Mouse (Mus musculus): ENCODE measurements at regions not wholly inside any gene's neighbourhood (a gene's known extent, or its start where the extent isn't known, plus 50 kb on each side); places are given as distances from the start of the nearest gene placed in this dataset.
"Not testable (repeated sequence)": the region's sequence is repeated elsewhere in the genome, so short reads cannot be mapped to it uniquely, and the experiment has no call there.

GRCm38 (mm10) chr2:117455740-117456455 lies 113.1 kb upstream of the Rasgrp1 start:
- no peaks in the 10 kb centered on the region for H3K36me3 ChIP-seq (ENCODE audit: control insufficient read depth, insufficient read depth, low read length)
- no peak overlapping the region for H3K4me3 ChIP-seq (ENCODE audit: low read depth, low read length)
- WGBS: 55% methylated on average over 7 of the region's 7 CpGs
- H3K9me3 ChIP-seq (ENCODE audit: control insufficient read depth, low read length): no peaks in the 10 kb centered on the region
- no peaks in the 10 kb centered on the region for H3K27me3 ChIP-seq (ENCODE audit: control insufficient read depth, insufficient read depth, low read length)
- no peak overlapping the region for H3K9ac ChIP-seq (ENCODE audit: low read depth, low read length)
- DNase-seq (ENCODE audit: low spot score) (peak; percentile 35), ATAC-seq (ENCODE audit: low FRiP score) (peak; percentile 79)
- H3K4me1 ChIP-seq (replicated peaks; ENCODE audit: control insufficient read depth, insufficient read depth, low read length): no peaks in the 10 kb centered on the region
- no peak overlapping the region for H3K4me2 ChIP-seq (replicated peaks; ENCODE audit: low read depth, low read length)
- peak overlapping the region; percentile 42; the same call in 1 of the 2 replicates for H3K27ac ChIP-seq (ENCODE audit: low read depth, low read length)

GRCm38 (mm10) chr2:117456456-117457020 lies 113.7 kb upstream of the Rasgrp1 start:
- Histone ChIP-seq H3K27me3 (ENCODE audit: control insufficient read depth, insufficient read depth, low read length) (no peaks in the 10 kb centered on the region), H3K9ac (ENCODE audit: low read depth, low read length) (no peak overlapping the region), H3K4me2 (replicated peaks; ENCODE audit: low read depth, low read length) (no peak overlapping the region), H3K9me3 (ENCODE audit: control insufficient read depth, low read length) (no peaks in the 10 kb centered on the region), H3K27ac (ENCODE audit: low read depth, low read length) (peak overlapping the region; percentile 42; the same call in 1 of the 2 replicates), H3K4me1 (replicated peaks; ENCODE audit: control insufficient read depth, insufficient read depth, low read length) (no peaks in the 10 kb centered on the region), H3K4me3 (ENCODE audit: low read depth, low read length) (no peak overlapping the region), H3K36me3 (ENCODE audit: control insufficient read depth, insufficient read depth, low read length) (no peaks in the 10 kb centered on the region)
- WGBS: 72% methylated on average over 13 of the region's 13 CpGs
- ATAC-seq (ENCODE audit: low FRiP score) (peak; percentile 52), DNase-seq (ENCODE audit: low spot score) (no peak)

- Histone ChIP-seq H3K9ac (ENCODE audit: low read depth, low read length) (no peak overlapping the region), H3K4me1 (replicated peaks; ENCODE audit: control insufficient read depth, insufficient read depth, low read length) (no peaks in the 10 kb centered on the region), H3K27me3 (ENCODE audit: control insufficient read depth, insufficient read depth, low read length) (no peaks in the 10 kb centered on the region), H3K4me3 (ENCODE audit: low read depth, low read length) (no peak overlapping the region), H3K27ac (ENCODE audit: low read depth, low read length) (no peak overlapping the region), H3K36me3 (ENCODE audit: control insufficient read depth, insufficient read depth, low read length) (no peaks in the 10 kb centered on the region), H3K4me2 (replicated peaks; ENCODE audit: low read depth, low read length) (no peak overlapping the region), H3K9me3 (ENCODE audit: control insufficient read depth, low read length) (no peaks in the 10 kb centered on the region)
- DNase-seq (ENCODE audit: low spot score) (no peak), ATAC-seq (ENCODE audit: low FRiP score) (no peak)
- 84% methylated on average over 4 of the region's 4 CpGs for WGBS
These were observed 118.9 kb upstream of the Rasgrp1 start for GRCm38 (mm10) chr2:117461541-117462290.

GRCm38 (mm10) chr2:117474885-117475542 lies 132.2 kb upstream of the Rasgrp1 start:
- Histone ChIP-seq H3K4me2 (replicated peaks; ENCODE audit: low read depth, low read length) (no peak overlapping the region), H3K27ac (ENCODE audit: low read depth, low read length) (no peak overlapping the region), H3K9ac (ENCODE audit: low read depth, low read length) (no peak overlapping the region), H3K9me3 (ENCODE audit: control insufficient read depth, low read length) (no peaks in the 10 kb centered on the region), H3K4me3 (ENCODE audit: low read depth, low read length) (no peak overlapping the region), H3K27me3 (ENCODE audit: control insufficient read depth, insufficient read depth, low read length) (no peaks in the 10 kb centered on the region), H3K36me3 (ENCODE audit: control insufficient read depth, insufficient read depth, low read length) (no peaks in the 10 kb centered on the region), H3K4me1 (replicated peaks; ENCODE audit: control insufficient read depth, insufficient read depth, low read length) (no peaks in the 10 kb centered on the region)
- ATAC-seq (ENCODE audit: low FRiP score): no peak
- 92% methylated on average over 2 of the region's 2 CpGs for WGBS
- no peak for DNase-seq (ENCODE audit: low spot score)

GRCm38 (mm10) chr2:117475561-117475960 lies 132.8 kb upstream of the Rasgrp1 start:
- no peak overlapping the region for H3K27ac ChIP-seq (ENCODE audit: low read depth, low read length)
- no peak for ATAC-seq (ENCODE audit: low FRiP score)
- H3K4me3 ChIP-seq (ENCODE audit: low read depth, low read length): no peak overlapping the region
- no peak overlapping the region for H3K4me2 ChIP-seq (replicated peaks; ENCODE audit: low read depth, low read length)
- H3K4me1 ChIP-seq (replicated peaks; ENCODE audit: control insufficient read depth, insufficient read depth, low read length): no peaks in the 10 kb centered on the region
- DNase-seq (ENCODE audit: low spot score): peak; percentile 27
- no peaks in the 10 kb centered on the region for H3K27me3 ChIP-seq (ENCODE audit: control insufficient read depth, insufficient read depth, low read length)
- H3K9ac ChIP-seq (ENCODE audit: low read depth, low read length): no peak overlapping the region
- H3K9me3 ChIP-seq (ENCODE audit: control insufficient read depth, low read length): no peaks in the 10 kb centered on the region
- no peaks in the 10 kb centered on the region for H3K36me3 ChIP-seq (ENCODE audit: control insufficient read depth, insufficient read depth, low read length)
- WGBS: 46% methylated on average over 3 of the region's 3 CpGs

- 71% methylated on average over 9 of the region's 11 CpGs for WGBS
- ATAC-seq (ENCODE audit: low FRiP score); H3K4me3 ChIP-seq (ENCODE audit: low read depth, low read length); H3K4me2 ChIP-seq (replicated peaks; ENCODE audit: low read depth, low read length); H3K27me3 ChIP-seq (ENCODE audit: control insufficient read depth, insufficient read depth, low read length); H3K4me1 ChIP-seq (replicated peaks; ENCODE audit: control insufficient read depth, insufficient read depth, low read length); H3K27ac ChIP-seq (ENCODE audit: low read depth, low read length); H3K36me3 ChIP-seq (ENCODE audit: control insufficient read depth, insufficient read depth, low read length); H3K9ac ChIP-seq (ENCODE audit: low read depth, low read length); H3K9me3 ChIP-seq (ENCODE audit: control insufficient read depth, low read length); DNase-seq (ENCODE audit: low spot score): not testable (repeated sequence)
These were observed 134.7 kb upstream of the Rasgrp1 start for GRCm38 (mm10) chr2:117477503-117477902.

GRCm38 (mm10) chr2:117479244-117480009 lies 136.6 kb upstream of the Rasgrp1 start:
- WGBS: 76% methylated on average over 15 of the region's 16 CpGs
- H3K27ac ChIP-seq (ENCODE audit: low read depth, low read length); H3K9me3 ChIP-seq (ENCODE audit: control insufficient read depth, low read length); H3K4me2 ChIP-seq (replicated peaks; ENCODE audit: low read depth, low read length); H3K27me3 ChIP-seq (ENCODE audit: control insufficient read depth, insufficient read depth, low read length); H3K36me3 ChIP-seq (ENCODE audit: control insufficient read depth, insufficient read depth, low read length); H3K4me1 ChIP-seq (replicated peaks; ENCODE audit: control insufficient read depth, insufficient read depth, low read length); DNase-seq (ENCODE audit: low spot score); ATAC-seq (ENCODE audit: low FRiP score); H3K4me3 ChIP-seq (ENCODE audit: low read depth, low read length); H3K9ac ChIP-seq (ENCODE audit: low read depth, low read length): not testable (repeated sequence)

- Histone ChIP-seq H3K4me3 (ENCODE audit: low read depth, low read length) (no peak overlapping the region), H3K9me3 (ENCODE audit: control insufficient read depth, low read length) (no peaks in the 10 kb centered on the region), H3K4me2 (replicated peaks; ENCODE audit: low read depth, low read length) (no peak overlapping the region), H3K36me3 (ENCODE audit: control insufficient read depth, insufficient read depth, low read length) (no peaks in the 10 kb centered on the region), H3K27ac (ENCODE audit: low read depth, low read length) (no peak overlapping the region), H3K4me1 (replicated peaks; ENCODE audit: control insufficient read depth, insufficient read depth, low read length) (no peaks in the 10 kb centered on the region), H3K27me3 (ENCODE audit: control insufficient read depth, insufficient read depth, low read length) (no peaks in the 10 kb centered on the region), H3K9ac (ENCODE audit: low read depth, low read length) (no peak overlapping the region)
- DNase-seq (ENCODE audit: low spot score): no peak
- 94% methylated on average over 2 of the region's 2 CpGs for WGBS
- ATAC-seq (ENCODE audit: low FRiP score): no peak
These were observed 143.6 kb upstream of the Rasgrp1 start for GRCm38 (mm10) chr2:117486447-117486846.
